Mouse (Mus musculus) gastrocnemius, postnatal 4 days (tissue): ENCODE measurements at regions not wholly inside any gene's neighbourhood (a gene's known extent, or its start where the extent isn't known, plus 50 kb on each side); places are given as distances from the start of the nearest gene placed in this dataset.

Source experiments
- DNase-seq, 2 experiments: peaks; one replicate each; pipeline ENCODE4 v3.0.0; 2021 to 2022; ENCODE audit warnings: low spot score in 2 of 2, mixed read lengths in 2 of 2

DNA sequence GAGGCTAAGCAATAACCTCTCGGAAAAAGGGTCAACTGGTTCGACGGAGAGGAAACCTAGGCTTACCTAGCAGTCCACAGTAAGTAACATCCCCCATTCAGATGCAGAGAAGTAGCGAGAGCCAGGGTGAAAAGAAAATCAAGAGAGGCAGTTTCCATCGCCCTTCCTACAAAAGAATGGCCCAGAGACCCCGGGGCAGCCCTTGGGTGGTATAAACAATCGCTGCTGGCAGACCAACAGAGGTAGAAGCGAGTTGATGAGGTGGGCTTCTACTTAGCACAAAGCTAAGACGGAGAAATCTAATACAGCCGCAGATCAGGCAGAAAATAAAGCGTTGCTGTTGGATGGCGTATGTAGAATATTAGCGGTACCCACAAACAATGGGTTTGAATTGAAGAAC lies 57.8 kb upstream of the Arl15 start:
- no peak for DNase-seq

DNA sequence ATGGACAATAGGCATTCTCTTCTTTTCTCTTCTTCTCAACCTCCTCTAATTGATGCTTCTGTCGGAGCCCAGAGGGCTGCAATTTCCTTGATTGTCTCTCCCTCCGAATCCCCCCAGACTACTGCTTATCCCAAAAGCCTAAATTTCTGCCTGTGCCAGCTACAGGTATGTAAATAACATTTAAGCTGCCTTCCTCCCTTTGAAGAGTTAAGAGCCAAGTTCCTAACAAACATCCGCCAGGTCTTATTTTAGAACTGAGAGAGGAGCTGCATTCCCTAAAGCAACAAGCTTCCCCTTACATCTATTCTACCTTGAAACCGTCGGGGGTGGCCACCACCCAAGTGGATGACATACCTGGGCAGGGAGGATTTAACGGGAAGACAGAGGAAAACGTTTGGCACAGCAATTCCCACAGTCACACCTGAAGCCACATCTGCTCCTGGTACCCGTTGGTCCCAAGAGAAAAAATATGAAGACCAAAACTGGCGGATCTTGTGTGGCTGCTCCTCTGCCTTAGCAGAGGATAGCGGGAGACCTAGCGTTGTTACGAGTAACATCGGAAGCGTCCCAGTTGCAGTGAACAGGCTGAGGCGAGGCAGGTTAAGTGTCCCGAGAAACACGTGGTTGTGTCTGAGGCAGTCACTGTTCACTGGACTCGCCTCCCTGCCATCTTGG lies 58.6 kb upstream of the Arl15 start:
- DNase-seq, result no peak

DNA sequence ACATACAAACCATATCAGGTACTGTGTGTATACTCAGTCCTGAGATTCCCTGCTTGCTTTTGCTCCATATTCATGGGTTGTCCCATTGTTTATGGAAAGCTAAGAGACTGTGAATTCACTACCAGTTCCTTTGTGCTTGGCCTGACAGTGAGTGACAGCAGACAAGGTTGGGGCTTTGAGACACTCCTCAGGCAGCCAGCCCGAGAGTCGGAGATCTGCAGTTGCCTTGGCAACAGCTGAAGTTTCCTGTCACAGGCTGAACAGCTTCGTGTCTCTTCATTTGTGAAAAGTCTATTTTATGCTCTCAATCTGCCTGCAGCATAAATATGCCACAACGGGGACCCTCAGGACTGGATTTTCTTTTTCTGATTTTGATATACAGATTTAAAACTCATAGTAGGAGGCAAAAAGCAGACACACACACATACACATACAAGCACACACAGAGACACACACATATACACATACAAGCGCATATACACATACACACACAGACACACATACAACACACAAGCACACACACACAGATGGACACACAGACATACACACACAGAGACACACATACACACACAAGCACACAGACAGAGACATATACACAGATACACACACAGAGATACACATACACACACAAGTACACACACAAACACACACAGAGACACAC lies 60.0 kb upstream of the Arl15 start:
- DNase-seq, result no peak

DNA sequence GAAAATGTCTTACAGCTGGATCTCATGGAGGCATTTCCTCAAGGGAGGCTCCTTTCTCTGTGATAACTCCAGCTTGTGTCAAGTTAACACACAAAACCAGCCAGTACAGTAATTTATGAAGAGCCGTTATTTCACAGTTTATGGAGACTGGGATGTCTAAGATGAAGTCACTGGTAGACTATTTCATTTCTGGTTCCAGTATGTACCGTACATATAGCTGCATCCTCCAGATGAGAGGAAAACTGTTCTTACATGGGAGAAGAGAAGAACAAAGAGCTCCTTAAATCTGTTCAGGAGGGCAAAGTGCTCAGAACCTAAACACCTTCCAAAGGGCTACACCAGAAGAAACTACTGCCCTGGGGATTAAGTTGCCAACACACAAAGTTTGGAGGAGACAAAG lies 60.6 kb upstream of the Arl15 start:
- DNase-seq, result no peak

DNA sequence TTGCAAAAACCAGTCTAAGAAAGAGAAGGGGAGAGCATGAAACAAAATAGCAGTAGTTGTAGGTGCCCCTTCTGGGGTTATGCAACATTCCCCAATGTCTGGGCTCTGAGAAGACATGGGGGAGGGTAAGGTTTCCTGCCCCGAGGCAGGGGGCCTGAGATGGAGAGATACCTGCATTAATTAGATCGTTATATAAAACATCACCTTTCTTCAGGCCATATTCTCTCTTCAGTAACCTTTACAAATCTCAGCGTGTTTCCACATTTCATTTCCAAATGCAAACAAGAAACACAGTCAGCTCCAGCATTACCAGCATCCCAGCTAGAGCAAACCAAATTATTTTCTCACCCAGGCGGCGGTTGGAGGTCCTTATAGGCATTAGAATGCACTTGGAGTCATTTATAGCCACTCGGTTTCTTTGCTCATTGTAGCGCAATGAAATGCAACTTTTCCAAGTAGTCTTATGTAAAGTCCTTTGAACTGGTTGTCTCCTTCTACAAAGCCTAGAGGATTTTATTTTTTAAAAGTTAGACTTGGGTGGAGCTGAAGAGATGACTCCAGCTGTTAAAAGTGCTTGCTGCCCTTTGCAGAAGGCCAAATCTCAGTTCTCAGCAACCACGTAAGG lies 63.4 kb upstream of the Arl15 start:
- no peak for DNase-seq

DNA sequence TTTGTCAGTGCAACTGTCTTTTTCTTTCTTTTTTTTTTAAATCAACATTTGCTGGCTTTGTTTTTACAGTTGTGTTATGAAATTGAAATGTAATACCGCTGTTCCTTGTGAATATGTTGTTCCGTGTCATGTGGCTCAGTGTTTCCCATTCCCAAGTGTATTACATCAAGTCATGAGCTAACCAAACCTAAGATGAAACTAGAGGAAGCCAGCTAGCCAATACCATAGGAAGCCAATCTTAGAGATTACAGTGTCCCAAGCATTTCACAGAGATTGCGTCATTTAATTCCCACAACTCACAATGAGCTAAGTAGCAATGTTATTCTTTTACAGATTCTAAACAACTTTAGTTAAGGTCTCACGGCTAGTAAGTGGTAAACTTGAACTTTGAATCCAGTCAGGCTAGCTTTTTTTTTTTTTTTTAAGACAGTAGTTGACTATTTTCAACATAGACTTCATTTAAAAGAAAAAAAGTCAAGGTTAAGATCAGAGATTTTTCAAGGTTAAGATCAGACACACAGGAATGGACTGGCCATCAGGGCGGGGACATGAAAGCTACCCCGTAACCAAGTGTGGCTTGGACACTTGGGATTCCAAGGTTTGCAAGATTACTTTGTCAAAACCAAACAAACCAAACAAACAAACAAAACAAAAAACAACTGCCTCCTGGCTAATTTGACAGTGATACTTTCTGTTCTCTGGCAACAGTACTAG lies 64.1 kb upstream of the Arl15 start:
- no peak for DNase-seq

DNA sequence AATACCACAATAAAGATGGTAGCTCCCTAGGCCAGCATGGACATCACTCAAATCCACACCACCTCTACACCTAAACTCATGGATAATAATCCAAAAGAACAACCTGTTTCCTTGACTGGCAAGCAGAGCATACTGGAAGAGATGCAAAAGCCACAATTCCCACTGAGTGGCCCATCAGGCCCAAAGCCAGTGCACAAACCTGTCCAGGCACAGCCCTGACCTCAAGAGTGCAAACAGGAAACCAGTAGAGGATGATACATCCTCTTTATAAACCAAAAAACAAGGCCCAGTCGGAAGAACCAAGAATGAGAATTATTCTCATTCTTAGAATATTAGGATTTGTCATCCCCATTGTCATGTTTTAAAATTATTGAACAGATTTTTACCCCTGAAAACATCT lies 64.7 kb upstream of the Arl15 start:
- DNase-seq, result no peak

DNA sequence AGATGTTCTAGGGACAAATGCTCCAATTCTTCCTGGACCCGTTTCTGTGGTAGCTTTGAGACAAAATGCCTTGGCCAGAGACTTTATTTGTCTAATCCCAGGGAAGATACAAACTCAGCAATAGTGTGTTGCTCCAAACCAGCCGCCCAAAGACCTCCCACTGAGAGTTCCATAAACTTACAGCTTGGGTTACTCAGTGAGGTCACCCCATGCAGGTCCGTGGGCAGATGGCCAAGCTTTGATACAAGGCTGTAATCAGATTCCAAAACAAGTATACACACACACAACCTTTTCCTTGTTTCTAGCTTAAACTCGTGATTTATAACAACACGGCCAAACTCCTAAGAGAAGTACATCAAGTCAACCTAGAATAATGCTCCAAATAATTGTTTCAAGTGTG lies 64.6 kb upstream of the Hspb3 start:
- DNase-seq, result peak; percentile 35 to 70

DNA sequence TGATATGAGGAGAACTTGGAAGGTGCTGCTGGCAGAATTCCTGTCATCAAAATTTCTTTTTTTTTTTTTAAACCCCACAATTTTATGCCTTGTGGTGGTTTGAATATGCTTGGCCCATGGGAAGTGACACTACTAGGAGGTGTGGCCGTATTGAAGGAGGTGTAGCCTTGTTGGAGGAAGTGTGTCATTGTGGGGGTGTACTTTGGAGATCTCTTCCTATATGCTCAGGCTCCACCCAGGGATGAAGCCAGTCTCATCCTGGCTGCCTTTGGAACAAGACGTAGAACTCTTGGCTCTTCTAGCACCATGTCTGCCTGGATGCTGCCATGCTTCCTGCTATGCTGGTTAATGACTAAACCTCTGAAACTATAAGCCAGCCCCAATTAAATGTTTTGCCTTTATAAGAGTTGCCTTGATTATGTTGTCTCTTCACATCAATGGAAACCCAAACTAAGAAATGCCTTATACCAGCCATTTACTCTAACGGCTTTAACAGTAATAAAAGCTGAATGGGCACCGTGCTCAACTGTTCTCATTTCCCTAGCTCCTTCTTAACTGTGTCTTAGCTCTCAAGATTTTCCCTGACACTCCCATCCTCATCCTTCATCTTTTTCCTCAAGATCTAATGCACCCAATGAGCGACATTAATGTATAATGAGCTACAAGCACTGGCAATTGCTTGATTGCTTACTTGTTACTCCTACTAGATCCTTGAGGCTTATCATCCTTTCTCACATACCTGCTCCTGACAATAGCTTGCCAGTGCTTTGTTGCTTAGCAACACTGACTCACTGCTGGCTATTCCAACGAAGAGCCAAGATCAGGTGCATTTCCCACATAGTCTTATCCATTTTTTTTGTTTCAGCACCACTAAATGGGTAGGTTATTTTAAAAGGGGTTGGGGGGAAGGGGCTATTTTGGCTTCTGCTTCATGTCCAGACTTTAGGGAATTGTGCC lies 61.7 kb upstream of the Hspb3 start:
- DNase-seq, result no peak

DNA sequence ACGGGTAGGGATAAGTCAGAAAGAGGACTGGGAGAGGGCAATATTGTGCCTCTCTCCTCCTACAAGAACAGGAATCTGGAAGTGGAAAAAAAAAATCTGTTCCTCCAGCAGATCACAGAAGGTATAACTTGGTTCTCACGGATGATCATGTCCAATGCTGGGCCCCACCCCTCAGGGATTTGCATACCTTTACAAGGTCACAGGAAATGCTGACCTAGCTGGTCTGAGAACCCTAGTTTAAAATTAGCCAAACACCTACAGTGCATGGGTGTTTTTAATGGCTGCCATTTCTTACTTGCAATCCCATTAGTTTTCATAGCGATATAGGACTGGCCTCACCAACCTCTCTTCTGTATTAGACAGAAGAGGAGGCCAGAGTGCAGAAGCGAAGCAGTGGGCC lies 51.8 kb upstream of the Hspb3 start:
- DNase-seq, result no peak

DNA sequence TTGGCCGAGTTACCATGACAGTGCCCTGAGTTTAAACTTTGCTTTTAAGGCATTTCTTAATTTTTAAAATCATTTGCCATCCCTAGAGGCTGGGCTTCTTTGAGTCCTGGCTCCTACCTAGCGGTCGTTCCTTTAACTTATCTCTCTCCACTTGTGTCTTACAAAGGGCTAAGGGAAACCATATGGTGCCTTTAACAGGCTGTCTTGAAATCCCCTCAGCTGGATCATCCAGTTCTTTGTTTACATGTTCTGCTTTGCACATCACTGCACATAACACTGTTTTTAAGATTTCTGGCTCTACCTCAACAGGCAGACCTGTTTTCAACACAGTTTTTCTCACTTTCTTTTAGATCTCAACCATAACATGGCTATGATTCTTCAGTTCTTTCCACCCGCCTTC lies 50.4 kb upstream of the Hspb3 start:
- DNase-seq, result no peak
